14 mouse cellular contexts compared by ENCODE assay signal in the genomic region with DNA sequence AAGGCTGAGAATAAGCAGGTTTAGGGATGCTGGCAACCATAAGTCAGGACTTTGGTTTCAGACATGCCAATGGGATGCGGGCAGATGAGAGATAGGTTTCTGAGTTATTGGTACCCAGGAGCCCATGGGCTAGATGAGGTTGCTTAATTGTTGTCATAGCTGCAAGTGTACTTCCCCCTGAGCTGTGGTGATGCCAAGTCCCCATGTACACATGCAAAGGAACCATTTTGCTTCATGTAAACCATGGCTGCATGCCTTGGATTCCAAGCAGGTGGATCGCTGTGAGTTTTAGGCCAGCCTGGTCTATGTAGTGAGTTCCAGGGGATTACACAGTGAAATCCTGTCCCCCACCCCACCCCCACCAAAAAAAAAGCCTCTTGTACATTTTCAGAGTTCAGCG. TPM values are rescaled to one million over a fixed set of nuclear protein-coding genes. Genes with fewer than 3 reads are reported as not detected.
DNase-seq lines count a peak whose midpoint lies in the region; ATAC-seq and TF ChIP-seq lines count a peak whose summit lies in the region.
"Had no signal": no experiment of that assay in that cellular context is flagged by ENCODE, and none has a peak within 500 bp of the region (broad histone marks: within the 10 kb centered on the region; RNA-seq: fewer than 3 reads in every experiment).

No protein-coding gene starts in this region.

- no peak overlapping the region for H3K4me2 ChIP-seq in forebrain, postnatal 0 days (ENCODE audit: low read depth)
- H3K4me2 ChIP-seq in neural tube, embryonic 12.5 days (replicated peaks) = 0 out of 2 replicates have a peak overlapping the region, but pooled peaks have one; percentile 95
- H3K4me2 ChIP-seq in neural tube, embryonic 15.5 days = no peak overlapping the region

- peak overlapping the region; percentile 75; the same call in 1 of the 2 replicates for H3K27ac ChIP-seq in forebrain, embryonic 10.5 days
- no peak overlapping the region for H3K27ac ChIP-seq in forebrain, postnatal 0 days (ENCODE audit: low read depth, low read length)
- no peak overlapping the region for H3K27ac ChIP-seq in neural tube, embryonic 12.5 days
- no peak overlapping the region for H3K27ac ChIP-seq in neural tube, embryonic 15.5 days (replicated peaks)
- H3K27ac ChIP-seq: midbrain, embryonic 12.5 days had no signal

- TF ChIP-seq CTCF in forebrain, postnatal 0 days (IDR thresholded peaks at IDR 0.05; ENCODE audit: low read depth) = no peak

- H3K4me1 ChIP-seq in forebrain, embryonic 10.5 days = peaks cover 34% of the 10 kb centered on the region
- peaks cover 11% of the 10 kb centered on the region for H3K4me1 ChIP-seq in forebrain, postnatal 0 days (ENCODE audit: insufficient read depth)
- H3K4me1 ChIP-seq in neural tube, embryonic 12.5 days = peaks cover 14% of the 10 kb centered on the region
- H3K4me1 ChIP-seq in neural tube, embryonic 15.5 days = peaks cover 24% of the 10 kb centered on the region
- H3K4me1 ChIP-seq in megakaryocyte, embryonic 14.5 days = peaks cover 86% of the 10 kb centered on the region

- H3K36me3 ChIP-seq in forebrain, embryonic 10.5 days (replicated peaks) = peaks cover 18% of the 10 kb centered on the region
- H3K36me3 ChIP-seq in forebrain, postnatal 0 days (ENCODE audit: insufficient read depth) = no peaks in the 10 kb centered on the region
- H3K36me3 ChIP-seq in neural tube, embryonic 12.5 days = no peaks in the 10 kb centered on the region
- no peaks in the 10 kb centered on the region for H3K36me3 ChIP-seq in neural tube, embryonic 15.5 days
- peaks cover 18% of the 10 kb centered on the region for H3K36me3 ChIP-seq in megakaryocyte, embryonic 14.5 days (replicated peaks; ENCODE audit: low read length)

- WGBS in forebrain, embryonic 10.5 days = 93% methylated on average over 3 of the region's 3 CpGs
- 98% methylated on average over 3 of the region's 3 CpGs for WGBS in forebrain, postnatal 0 days
- WGBS in neural tube, embryonic 12.5 days = 96% methylated on average over 3 of the region's 3 CpGs
- WGBS in neural tube, embryonic 15.5 days = 89% methylated on average over 3 of the region's 3 CpGs

- H3K4me3 ChIP-seq in forebrain, embryonic 10.5 days = no peak overlapping the region
- no peak overlapping the region for H3K4me3 ChIP-seq in forebrain, postnatal 0 days (ENCODE audit: low read depth, low read length)
- no peak overlapping the region for H3K4me3 ChIP-seq in neural tube, embryonic 12.5 days
- no peak overlapping the region for H3K4me3 ChIP-seq in neural tube, embryonic 15.5 days (replicated peaks)
- H3K4me3 ChIP-seq in megakaryocyte, embryonic 14.5 days (replicated peaks) = peak overlapping the region; percentile 83

- DNase-seq in forebrain, embryonic 10.5 days (ENCODE audit: extremely low spot score, low spot score) = no peak
- no peak for DNase-seq in forebrain, postnatal 0 days
- peak; percentile 40 for DNase-seq in induced T-regulatory cell, adult 2 months (ENCODE audit: low read depth)
- no peak for DNase-seq in right cerebral cortex, adult 2 months (ENCODE audit: low spot score in 2 of 2)
- no peak for DNase-seq in kidney, adult 8-10 months
- DNase-seq: adrenal gland, postnatal 14 days; gastrocnemius, postnatal 25 days; heart, postnatal 14 days; layer of hippocampus, adult 9-11 months had no signal

- peaks cover 15% of the 10 kb centered on the region for H3K27me3 ChIP-seq in forebrain, embryonic 10.5 days (ENCODE audit: poor library complexity, severe bottlenecking)
- H3K27me3 ChIP-seq in forebrain, postnatal 0 days (ENCODE audit: insufficient read depth, low read length) = no peaks in the 10 kb centered on the region
- H3K27me3 ChIP-seq in neural tube, embryonic 12.5 days (replicated peaks) = no peaks in the 10 kb centered on the region
- H3K27me3 ChIP-seq in neural tube, embryonic 15.5 days (replicated peaks) = no peaks in the 10 kb centered on the region
- no peaks in the 10 kb centered on the region for H3K27me3 ChIP-seq in megakaryocyte, embryonic 14.5 days (replicated peaks)

- ATAC-seq in forebrain, postnatal 0 days = no peak
- no peak for ATAC-seq in neural tube, embryonic 12.5 days (ENCODE audit: low FRiP score, low read depth)
- no peak for ATAC-seq in neural tube, embryonic 15.5 days (ENCODE audit: low FRiP score)
- ATAC-seq: lung, postnatal 0 days had no signal

- H3K9ac ChIP-seq in forebrain, postnatal 0 days = no peak overlapping the region
- no peak overlapping the region for H3K9ac ChIP-seq in neural tube, embryonic 12.5 days
- H3K9ac ChIP-seq in neural tube, embryonic 15.5 days (replicated peaks) = no peak overlapping the region
- H3K9ac ChIP-seq: midbrain, embryonic 12.5 days had no signal

- H3K9me3 ChIP-seq in forebrain, embryonic 10.5 days = no peaks in the 10 kb centered on the region
- no peaks in the 10 kb centered on the region for H3K9me3 ChIP-seq in forebrain, postnatal 0 days (ENCODE audit: low read length)
- no peaks in the 10 kb centered on the region for H3K9me3 ChIP-seq in neural tube, embryonic 12.5 days
- no peaks in the 10 kb centered on the region for H3K9me3 ChIP-seq in neural tube, embryonic 15.5 days (replicated peaks)
- H3K9me3 ChIP-seq in megakaryocyte, embryonic 14.5 days = no peaks in the 10 kb centered on the region
- H3K9me3 ChIP-seq: midbrain, embryonic 12.5 days had no signal

RNA-seq across cellular contexts. Expression of a gene that starts 1.1 kb away (rescaled TPM):
- 27.2 and 28.0 TPM in 2 replicates for polyA plus RNA-seq in forebrain, embryonic 10.5 days (2016; fragmentation: Nextera tagmentation; extraction: Ambion mirVana)
- 18.7 and 22.1 TPM in 2 replicates for total RNA-seq in forebrain, postnatal 0 days (2014; rRNA removed)
- 12.6 and 15.0 TPM in 2 replicates for polyA plus RNA-seq in forebrain, postnatal 0 days (2015; fragmentation: Nextera tagmentation; extraction: Ambion mirVana)
- polyA plus RNA-seq in neural tube, embryonic 12.5 days (2016; fragmentation: Nextera tagmentation; extraction: Ambion mirVana) = 20.8 and 22.2 TPM in 2 replicates
- polyA plus RNA-seq in neural tube, embryonic 15.5 days (2015; fragmentation: Nextera tagmentation; extraction: Ambion mirVana) = 20.5 and 21.6 TPM in 2 replicates
- 58.4 and 131 TPM in 2 replicates for polyA plus RNA-seq in megakaryocyte, embryonic 14.5 days (2012; ENCODE audit: insufficient read depth, low replicate concordance)

RNA-seq across cellular contexts. Expression of a gene that starts 40.1 kb away (rescaled TPM):
- 0.31 and 0.42 TPM in 2 replicates for polyA plus RNA-seq in forebrain, embryonic 10.5 days (2016; fragmentation: Nextera tagmentation; extraction: Ambion mirVana)
- 0.31 and 0.76 TPM in 2 replicates for total RNA-seq in forebrain, postnatal 0 days (2014; rRNA removed)
- 0.08 and 0.29 TPM in 2 replicates for polyA plus RNA-seq in forebrain, postnatal 0 days (2015; fragmentation: Nextera tagmentation; extraction: Ambion mirVana)
- 0.19 and 0.29 TPM in 2 replicates for polyA plus RNA-seq in neural tube, embryonic 12.5 days (2016; fragmentation: Nextera tagmentation; extraction: Ambion mirVana)
- 0.12 and 0.37 TPM in 2 replicates for polyA plus RNA-seq in neural tube, embryonic 15.5 days (2015; fragmentation: Nextera tagmentation; extraction: Ambion mirVana)
- polyA plus RNA-seq in megakaryocyte, embryonic 14.5 days (2012; ENCODE audit: insufficient read depth, low replicate concordance) = 0.95 TPM in 1 of 2 replicates, not detected in the other

RNA-seq across cellular contexts. Expression of a gene that starts 44.5 kb away (rescaled TPM):
- 7.3 and 9.8 TPM in 2 replicates for polyA plus RNA-seq in forebrain, embryonic 10.5 days (2016; fragmentation: Nextera tagmentation; extraction: Ambion mirVana)
- total RNA-seq in forebrain, postnatal 0 days (2014; rRNA removed) = 4.4 and 4.6 TPM in 2 replicates
- 1.8 TPM in 2 replicates for polyA plus RNA-seq in forebrain, postnatal 0 days (2015; fragmentation: Nextera tagmentation; extraction: Ambion mirVana)
- polyA plus RNA-seq in neural tube, embryonic 12.5 days (2016; fragmentation: Nextera tagmentation; extraction: Ambion mirVana) = 7.6 and 9.5 TPM in 2 replicates
- 5.4 TPM in 2 replicates for polyA plus RNA-seq in neural tube, embryonic 15.5 days (2015; fragmentation: Nextera tagmentation; extraction: Ambion mirVana)
- 62.2 and 72.5 TPM in 2 replicates for polyA plus RNA-seq in megakaryocyte, embryonic 14.5 days (2012; ENCODE audit: insufficient read depth, low replicate concordance)

RNA-seq across cellular contexts. Expression of a gene that starts 55.8 kb away (rescaled TPM):
- polyA plus RNA-seq in forebrain, embryonic 10.5 days (2016; fragmentation: Nextera tagmentation; extraction: Ambion mirVana) = 2.9 and 5.1 TPM in 2 replicates
- total RNA-seq in forebrain, postnatal 0 days (2014; rRNA removed) = 251 and 252 TPM in 2 replicates
- polyA plus RNA-seq in forebrain, postnatal 0 days (2015; fragmentation: Nextera tagmentation; extraction: Ambion mirVana) = 42.0 and 48.9 TPM in 2 replicates
- 16.4 and 21.8 TPM in 2 replicates for polyA plus RNA-seq in neural tube, embryonic 12.5 days (2016; fragmentation: Nextera tagmentation; extraction: Ambion mirVana)
- 32.7 and 41.3 TPM in 2 replicates for polyA plus RNA-seq in neural tube, embryonic 15.5 days (2015; fragmentation: Nextera tagmentation; extraction: Ambion mirVana)
- polyA plus RNA-seq in megakaryocyte, embryonic 14.5 days (2012; ENCODE audit: insufficient read depth, low replicate concordance) = 5.9 and 8.4 TPM in 2 replicates

RNA-seq across cellular contexts. Expression of a gene that starts 56.7 kb away (rescaled TPM):
- 11.7 and 14.0 TPM in 2 replicates for polyA plus RNA-seq in forebrain, embryonic 10.5 days (2016; fragmentation: Nextera tagmentation; extraction: Ambion mirVana)
- 3.6 and 6.1 TPM in 2 replicates for total RNA-seq in forebrain, postnatal 0 days (2014; rRNA removed)
- 1.9 and 2.4 TPM in 2 replicates for polyA plus RNA-seq in forebrain, postnatal 0 days (2015; fragmentation: Nextera tagmentation; extraction: Ambion mirVana)
- polyA plus RNA-seq in neural tube, embryonic 12.5 days (2016; fragmentation: Nextera tagmentation; extraction: Ambion mirVana) = 8.9 and 9.4 TPM in 2 replicates
- 7.9 and 9.0 TPM in 2 replicates for polyA plus RNA-seq in neural tube, embryonic 15.5 days (2015; fragmentation: Nextera tagmentation; extraction: Ambion mirVana)
- 5.6 and 30.5 TPM in 2 replicates for polyA plus RNA-seq in megakaryocyte, embryonic 14.5 days (2012; ENCODE audit: insufficient read depth, low replicate concordance)
